Mouse (Mus musculus) liver, adult (tissue): ENCODE measurements around the gene Defb23.

ENCODE experiments used
- GATA4 ChIP-seq: IDR thresholded peaks from 2 replicates; pipeline ENCODE4 v1.6.1; 2014; ENCODE audit warnings: mild to moderate bottlenecking, low read length; ENCODE audit not compliant: insufficient replicate concordance

Gene Defb23

DNA sequence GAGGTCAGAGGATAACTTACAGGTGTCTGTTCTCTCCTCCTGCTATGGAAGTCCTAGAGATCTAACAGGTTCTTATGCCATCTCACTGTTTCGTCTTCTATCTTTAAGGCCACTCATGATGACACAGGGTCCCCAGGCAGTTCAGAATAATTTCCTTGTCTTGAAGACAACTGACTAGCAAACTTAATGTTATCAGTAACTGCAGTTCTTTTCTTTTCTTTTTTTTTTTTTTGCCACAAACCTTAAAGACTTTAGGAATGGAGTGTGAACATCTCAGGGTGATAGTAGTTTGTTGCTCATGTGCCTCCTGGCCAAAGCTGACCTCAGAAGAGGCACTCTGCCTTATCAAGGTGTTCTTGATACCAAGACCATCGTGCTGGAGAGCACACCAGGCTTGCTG lies 17.8 kb downstream of the Defb23 start:
- TF ChIP-seq GATA4 = no peak

DNA sequence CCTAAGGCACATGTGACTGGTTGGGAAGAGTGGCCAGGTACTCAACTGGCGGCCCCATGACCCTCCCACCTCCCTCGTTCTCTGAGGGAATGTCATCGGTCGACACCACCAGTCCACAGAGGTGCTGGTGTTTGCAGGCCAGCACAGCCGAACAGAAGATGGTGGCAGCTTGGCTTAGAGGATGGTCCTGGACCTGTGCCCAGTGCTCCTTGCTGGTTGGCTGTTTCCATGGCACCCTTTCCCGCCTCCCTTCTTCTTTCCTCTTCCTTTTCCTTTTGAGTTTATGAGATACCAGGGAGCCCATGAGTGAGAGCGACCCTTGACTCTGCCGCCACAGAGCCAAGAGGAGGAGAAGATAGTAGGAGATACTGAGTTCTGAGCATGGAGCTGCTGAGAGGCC lies 21.1 kb downstream of the Defb23 start:
- no peak for TF ChIP-seq GATA4

DNA sequence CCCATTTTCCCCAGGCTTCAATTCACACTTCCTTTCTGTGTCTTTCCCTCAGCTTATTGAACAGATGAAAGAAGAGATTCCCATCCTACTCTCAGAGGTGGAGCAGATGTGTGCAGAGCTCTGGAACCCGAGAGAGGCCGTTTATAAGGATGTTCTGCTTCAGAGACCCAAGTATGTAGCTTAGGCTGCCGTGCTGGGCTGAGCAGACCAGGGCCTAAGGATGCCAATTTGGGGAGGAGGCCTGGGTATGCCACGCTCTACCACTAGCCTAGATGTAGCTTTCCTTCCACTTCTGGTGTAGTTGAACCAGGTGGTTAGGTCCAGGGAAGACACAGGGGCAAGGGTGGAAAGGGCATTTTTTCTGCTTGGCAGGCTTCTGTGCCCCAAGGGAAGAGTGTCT lies 22.1 kb downstream of the Defb23 start:
- no peak for TF ChIP-seq GATA4

DNA sequence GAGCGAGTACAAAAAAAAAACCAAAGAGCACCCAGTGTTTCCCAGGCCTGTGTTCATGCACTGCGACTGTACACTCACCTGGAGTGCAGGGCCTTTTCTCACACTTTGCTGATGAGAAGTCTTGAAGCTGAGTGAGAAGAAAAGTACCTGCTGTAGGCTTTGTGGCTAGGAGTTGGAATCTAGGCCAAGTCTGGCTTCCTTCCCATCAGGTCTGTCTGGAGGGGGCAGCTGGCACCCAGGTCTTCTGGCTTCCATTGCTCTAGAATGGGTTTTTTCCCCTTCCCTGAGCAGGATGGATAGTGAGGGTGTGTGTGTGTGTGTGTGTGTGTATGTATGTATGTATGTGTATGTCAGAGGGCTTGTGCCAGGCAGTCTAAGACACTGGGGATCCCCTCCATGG lies 24.6 kb downstream of the Defb23 start:
- TF ChIP-seq GATA4 = no peak

DNA sequence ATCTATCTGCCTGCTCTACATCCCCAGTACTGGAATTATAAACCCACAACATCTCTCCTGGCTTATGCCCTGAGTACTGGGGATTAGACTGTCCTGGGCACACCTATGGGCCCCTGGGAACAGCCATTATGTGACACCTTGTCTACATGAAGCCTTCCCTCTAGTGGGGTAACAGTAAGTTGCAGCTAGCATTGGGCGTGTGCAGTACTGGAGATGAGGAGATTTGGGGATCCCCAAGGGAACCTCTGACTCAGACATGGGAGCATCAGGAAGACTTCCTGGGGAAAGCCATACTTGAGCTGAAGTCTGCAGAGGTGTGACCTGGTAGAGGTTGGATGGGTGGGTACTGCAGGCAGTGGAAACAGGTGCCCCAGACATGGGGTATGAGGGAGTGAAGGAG lies 25.5 kb downstream of the Defb23 start:
- no peak for TF ChIP-seq GATA4

DNA sequence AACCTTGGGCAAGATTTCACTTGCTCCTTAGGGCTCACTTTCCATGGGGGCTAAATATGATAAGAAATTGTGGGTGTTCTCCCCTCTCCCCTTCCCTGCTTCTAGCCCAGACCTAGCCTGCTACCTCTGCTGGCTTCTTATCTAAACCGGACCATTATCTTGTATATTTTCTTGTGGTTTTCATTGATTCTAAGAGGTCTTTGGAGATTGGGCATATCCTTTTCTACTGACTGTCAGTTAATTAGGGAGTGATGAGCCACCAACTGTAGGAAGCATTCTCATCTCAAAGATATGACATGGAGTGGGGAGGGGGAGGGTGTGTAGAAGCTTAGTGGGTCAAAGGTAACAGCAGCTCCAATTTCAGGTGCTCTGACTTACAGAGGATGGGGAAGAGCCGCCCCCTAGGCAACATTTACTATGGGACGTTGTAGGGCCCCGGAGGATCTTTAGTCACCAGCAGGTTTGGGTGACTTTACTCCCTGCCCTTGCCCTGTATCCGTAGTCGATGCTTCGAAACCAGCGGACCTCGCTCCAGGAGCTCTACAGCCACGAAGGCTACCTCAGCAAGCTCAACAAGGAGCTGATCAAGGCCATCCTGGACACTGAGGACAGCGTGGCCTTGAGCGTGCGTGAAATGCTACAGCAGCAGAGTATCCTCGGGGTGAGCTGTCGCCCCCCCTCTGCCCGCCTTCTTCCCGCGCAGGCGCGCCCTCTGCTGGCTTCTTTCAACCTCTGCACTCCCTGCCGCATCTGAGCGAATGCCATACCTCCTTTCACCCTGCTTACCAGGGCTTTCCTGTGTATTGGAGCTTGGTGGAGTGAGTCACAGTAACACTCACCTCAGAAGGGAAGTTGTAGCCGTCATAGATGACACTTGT lies 27.2 kb downstream of the Defb23 start:
- TF ChIP-seq GATA4 = no peak

DNA sequence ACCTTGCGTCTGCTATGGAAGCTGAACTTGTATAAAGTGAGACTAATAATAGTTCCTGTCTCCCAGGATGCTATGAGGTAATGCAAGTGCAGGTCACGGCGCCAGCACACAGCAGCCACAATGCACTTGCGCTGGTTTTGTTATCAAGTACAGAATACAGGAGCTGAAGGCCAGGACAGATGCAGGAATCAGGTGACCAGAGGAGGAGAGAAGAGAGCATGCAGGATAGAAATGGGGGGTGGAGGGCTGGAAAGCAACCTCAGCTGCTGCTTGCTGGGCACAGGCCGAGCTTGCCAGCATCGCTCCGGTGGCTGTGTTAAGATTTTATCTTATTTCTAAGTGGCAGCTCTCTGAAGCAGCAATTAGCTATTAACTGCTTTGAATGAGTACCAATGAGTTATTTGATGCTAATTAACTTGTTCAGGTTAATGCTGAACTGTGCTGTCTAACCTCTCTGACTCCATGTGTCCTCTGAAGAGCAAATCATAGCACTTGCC lies 28.0 kb downstream of the Defb23 start:
- no peak for TF ChIP-seq GATA4

DNA sequence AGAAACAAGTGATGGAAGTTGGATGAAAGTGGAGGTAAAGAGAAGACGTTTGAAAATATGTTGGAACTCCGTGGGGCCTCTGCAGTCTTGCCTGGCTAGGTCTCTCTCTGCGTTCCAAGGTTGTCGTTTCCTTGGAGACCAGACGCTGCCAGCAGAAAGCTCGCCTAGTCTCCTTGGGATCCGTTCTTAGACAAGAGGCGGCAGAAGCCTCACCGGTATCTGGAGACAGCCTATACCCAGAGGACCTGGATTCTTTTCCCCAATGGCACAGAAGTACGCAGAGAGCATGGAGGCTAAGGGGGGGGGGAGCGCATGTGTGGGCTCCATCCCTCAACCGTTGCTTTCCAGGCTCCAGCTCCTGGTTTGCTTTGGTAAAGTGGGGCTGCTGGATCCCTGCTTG lies 36.9 kb downstream of the Defb23 start:
- TF ChIP-seq GATA4 = no peak

DNA sequence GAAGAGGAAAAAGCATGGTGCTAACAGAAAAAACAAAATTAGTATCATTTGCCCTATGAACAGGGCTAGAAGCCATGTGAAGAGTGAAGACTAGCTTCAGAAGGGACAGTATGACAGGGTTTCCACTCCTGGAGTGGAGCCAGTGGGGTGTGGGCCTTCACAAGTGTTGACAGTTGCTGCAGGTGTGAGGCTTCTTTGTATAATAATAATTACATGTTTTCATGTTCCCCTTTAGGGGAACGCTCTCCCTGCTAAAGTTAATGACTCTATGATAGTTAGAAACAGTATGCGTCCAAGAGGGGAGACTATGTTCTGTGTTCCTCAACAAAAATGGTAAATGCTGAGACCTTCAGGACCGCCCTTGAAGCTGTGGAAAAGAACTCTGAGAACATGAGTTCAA lies 48.6 kb downstream of the Defb23 start:
- no peak for TF ChIP-seq GATA4

DNA sequence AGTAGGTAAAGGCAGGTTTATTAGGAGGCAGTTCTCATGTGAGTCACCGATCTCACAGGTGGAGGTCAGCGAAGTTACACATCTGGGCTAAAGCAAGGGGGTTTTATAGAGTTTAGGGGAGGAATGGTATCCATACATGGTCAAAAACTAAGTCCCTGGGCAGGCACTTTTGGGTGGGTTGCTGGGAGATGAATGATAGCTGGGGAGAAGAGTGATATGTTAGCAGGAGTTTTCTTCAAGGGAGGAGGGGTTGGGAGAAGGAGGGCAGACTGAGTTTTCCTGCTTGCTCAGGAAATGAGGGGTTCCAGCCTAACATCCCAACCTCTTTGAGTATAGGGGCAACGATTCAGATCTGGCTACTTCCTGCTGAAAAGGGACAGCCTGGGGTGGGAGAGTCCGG lies 49.1 kb downstream of the Defb23 start, which contains the start of gene 6820408C15Rik:
6820408C15Rik (plus strand) TSS at position 301 of the 400 bp plus-strand sequence.
- TF ChIP-seq GATA4 = no peak

DNA sequence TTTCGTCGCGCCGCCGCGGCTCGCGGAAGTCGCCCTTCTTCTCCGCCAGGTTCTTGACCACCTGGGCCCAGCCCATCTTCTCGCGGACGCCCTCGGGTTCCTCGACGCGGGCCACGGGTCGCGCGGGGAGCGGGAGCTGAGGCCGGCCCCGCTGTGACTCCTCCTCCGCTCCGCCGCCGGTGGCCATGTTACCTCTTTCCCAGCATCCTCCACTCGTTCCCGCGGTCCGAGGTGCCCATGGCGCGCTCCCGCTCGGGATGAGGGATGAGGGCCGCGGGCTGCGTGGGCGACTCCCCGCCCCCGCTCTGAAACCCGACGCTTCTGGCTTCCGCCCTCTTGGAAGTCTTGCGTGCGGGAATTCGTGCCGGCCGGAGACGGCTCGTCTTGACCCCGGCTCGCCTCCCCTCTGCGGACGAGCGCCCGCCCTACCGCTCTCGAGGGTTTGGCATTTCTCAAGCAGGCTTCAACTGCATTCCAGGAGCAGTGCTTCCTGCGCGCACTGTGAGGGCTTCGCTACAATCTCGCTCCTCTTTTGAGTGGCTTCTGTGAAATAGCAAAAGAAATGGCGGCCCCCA lies 49.7 kb downstream of the Defb23 start, which contains the start of gene Zcchc3:
Zcchc3 (minus strand) TSS at position 437 of the 575 bp plus-strand sequence.
- TF ChIP-seq GATA4 = no peak; the same call in 1 of the 2 replicates

DNA sequence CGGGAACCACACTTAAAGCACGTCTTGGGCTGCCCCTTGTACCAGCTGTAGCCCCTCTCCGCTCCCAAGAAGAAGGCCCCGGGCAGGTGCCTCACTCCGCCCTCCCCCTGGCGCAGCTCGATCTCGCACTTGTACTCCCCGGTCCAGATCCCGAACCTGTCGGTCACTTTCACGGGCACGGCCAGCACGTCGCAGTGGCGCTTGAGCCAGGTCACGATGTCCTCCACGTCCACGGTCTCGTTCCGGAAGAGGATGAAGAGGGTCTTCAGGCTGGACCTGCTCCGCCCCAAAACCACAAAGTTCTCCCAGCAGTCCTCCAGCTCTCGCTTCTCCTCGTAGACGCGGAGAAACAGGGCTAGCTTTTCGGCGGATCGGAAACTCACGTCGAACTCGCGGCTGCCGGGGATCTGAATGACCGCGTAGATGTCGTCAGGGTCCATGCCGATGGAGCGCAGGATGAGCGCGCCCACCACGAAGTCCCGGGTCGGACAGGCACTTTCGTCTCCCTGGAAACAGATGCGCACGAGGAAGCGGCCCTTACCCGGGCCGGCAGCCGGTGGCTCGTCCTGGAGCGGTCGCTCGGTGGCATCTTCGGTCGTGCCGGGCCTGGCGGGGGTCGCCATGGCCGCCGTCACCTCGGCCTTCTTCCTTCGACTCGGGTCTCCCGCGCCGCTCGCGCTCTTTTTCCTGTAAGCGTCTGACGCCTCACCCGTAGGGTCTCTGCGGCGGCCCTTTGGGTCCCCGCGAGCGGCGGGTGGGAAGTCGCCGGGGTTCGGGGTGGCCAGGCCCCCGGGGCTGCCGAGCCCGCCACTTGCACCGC lies 50.4 kb downstream of the Defb23 start:
- TF ChIP-seq GATA4 = no peak

DNA sequence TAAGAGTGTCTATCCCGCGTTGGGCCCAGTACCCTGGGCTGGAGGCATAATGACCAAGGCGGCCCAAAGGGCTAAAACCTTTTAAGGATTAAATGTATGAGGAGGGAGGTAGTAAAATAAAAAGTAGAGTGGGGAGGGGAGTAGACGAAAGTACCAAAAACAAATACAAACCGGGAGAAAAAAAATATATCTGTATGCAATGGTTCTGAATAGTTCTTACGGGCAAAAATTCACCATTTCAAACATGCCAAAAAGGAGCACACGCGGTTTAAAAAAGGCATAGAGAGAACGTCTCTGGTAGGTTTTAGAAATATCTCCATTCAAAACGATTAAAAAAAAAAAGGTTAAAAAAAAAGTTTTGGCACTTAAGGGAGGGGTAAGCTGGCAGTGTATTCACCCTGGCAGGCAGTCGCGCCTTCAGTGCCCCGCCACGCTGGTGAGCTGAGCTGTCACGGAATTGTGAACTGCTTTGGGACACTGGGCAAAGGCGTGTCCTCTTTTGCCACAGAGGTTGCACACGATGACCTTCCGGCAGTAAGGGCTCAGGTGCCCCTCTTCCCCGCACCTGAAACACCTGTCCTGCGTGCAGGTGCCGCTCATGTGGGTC lies 51.2 kb downstream of the Defb23 start:
- no peak for TF ChIP-seq GATA4

DNA sequence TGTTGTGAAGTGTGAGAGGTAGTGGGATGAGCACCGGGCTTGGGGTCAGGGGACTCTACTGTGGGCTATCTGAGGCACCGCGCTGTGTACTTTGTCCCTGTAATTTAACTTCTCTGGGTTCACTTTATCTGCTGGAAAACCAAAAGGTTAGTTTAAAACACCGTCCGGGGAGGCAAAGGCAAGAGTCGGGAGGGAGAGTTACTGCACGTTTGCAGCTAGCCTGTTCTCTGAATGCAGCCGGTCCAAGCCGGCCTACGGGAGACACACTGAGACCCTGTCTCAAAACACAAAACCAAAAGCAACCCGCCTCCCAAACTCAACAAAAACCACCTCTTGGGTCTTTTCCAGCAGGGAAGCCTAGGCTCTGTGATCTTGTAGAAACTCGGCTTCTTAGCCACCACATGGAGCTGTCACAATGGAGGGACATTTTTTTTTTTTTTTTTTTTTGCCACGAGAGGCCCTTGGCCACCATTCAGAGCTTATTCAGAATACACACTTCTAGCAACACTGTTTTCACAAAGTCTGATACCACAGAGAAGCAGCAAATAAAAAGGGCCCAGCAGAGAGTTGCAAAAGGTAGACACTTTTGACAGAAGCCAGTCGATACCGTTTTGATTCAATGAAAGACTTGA lies 51.8 kb downstream of the Defb23 start:
- no peak for TF ChIP-seq GATA4

DNA sequence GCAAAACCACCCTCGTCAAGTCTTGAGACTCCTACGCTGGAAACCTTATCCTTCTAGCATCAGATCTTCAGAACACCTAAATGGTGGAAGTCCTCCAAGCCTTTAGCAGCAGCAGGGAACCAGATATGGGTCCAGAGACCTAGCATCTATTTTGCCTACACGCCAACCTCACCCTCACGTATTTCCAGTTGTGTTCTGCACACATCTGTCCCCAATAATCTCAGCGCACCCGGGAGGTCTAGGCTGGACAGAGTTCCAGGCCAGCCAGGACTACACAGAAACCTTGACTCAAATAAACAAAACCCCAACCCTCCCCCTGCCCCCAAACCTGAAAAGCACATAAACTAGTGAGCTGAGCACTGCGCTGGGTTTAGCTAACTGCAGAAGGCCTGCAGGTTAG lies 52.9 kb downstream of the Defb23 start:
- TF ChIP-seq GATA4 = no peak
